Mouse (Mus musculus): ENCODE data around the gene Csmd2. TPM values are rescaled to one million over a fixed set of nuclear protein-coding genes. Genes with fewer than 3 reads are reported as not detected.

The Csmd2 gene
- polyA plus RNA-seq (2015; fragmentation: Nextera tagmentation; extraction: Ambion mirVana), result 4.5 and 5.1 TPM in 2 replicates

DNA sequence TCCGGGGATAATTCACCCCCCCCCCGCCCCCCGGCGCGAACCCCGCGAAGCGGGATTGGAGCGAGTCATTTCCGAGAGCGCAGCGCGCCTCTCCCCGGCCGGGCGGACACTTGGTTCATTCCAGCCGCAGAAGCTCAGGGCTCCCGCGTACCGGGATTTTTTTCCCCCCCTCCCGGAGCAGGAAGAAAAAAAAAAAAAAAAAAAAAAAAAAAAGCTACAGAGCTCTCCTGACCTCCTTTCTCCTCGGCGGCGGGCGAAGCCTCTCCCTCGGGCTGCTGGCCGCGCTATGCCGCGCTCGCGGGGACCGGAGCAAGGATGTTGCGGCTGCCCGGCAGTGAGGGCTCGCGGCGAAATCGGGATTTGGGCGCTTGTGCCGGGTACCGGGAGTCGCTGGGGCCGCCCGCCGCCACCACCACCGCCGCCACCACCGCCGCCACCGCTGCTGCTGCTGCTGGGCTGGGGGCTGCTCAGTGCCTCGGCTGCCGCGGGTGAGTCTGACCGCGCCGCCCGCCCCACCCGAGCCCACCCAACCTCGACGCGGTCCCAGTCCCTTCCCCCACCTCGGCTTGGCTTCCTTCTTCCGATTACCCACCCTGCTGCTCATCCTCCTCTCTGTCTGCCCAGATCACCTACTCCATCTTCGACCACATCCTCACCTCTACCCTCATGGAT lies at the start of gene Csmd2:
Gene Csmd2, plus strand, starts transcription at position 74 of the 672 bp plus-strand sequence.
- peak within 1 kb of the TSS; percentile 67 for H3K4me3 ChIP-seq
- peak within 1 kb of the TSS; percentile 82 for H3K9ac ChIP-seq
- H3K9me3 ChIP-seq (replicated peaks), result no peaks in the 10 kb centered on the region
- no peaks in the 10 kb centered on the region for H3K36me3 ChIP-seq (ENCODE audit: poor library complexity, severe bottlenecking)
- peaks cover 46% of the 10 kb centered on the region for H3K4me1 ChIP-seq
- H3K27ac ChIP-seq, result peak within 1 kb of the TSS; percentile 76
- 0% methylated on average over 36 of the region's 65 CpGs for WGBS
- H3K4me2 ChIP-seq, result peak within 1 kb of the TSS; percentile 82
- peak; percentile 17; the same call in 1 of the 2 replicates for ATAC-seq
- H3K27me3 ChIP-seq, result peaks cover 57% of the 10 kb centered on the region

DNA sequence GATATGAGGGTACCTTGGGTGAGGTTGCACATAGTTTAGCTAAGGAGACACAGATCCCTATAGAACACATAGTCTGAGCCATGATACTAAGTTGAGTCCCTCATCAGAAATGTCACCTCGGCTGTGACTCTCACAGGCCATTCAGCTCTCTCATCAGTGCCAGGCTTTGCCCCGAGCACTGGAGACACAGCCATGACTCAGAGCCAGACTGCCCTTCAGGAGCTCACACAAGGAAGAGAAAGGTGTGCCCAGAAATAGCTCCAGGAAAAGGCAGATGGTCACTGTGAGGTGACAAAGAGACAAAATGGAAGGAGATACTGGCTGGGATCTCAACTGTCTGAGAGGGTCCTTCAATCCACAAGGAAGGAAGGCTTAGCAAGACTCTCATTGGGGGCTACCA lies 40.0 kb upstream of the Csmd2 start:
- 85% methylated on average over 2 of the region's 2 CpGs for WGBS
- H3K4me2 ChIP-seq, result no peak overlapping the region
- H3K4me3 ChIP-seq, result no peak overlapping the region
- no peaks in the 10 kb centered on the region for H3K36me3 ChIP-seq (ENCODE audit: poor library complexity, severe bottlenecking)
- H3K4me1 ChIP-seq, result no peaks in the 10 kb centered on the region
- H3K9ac ChIP-seq, result no peak overlapping the region
- ATAC-seq, result no peak
- no peaks in the 10 kb centered on the region for H3K27me3 ChIP-seq
- no peaks in the 10 kb centered on the region for H3K9me3 ChIP-seq (replicated peaks)
- no peak overlapping the region for H3K27ac ChIP-seq

DNA sequence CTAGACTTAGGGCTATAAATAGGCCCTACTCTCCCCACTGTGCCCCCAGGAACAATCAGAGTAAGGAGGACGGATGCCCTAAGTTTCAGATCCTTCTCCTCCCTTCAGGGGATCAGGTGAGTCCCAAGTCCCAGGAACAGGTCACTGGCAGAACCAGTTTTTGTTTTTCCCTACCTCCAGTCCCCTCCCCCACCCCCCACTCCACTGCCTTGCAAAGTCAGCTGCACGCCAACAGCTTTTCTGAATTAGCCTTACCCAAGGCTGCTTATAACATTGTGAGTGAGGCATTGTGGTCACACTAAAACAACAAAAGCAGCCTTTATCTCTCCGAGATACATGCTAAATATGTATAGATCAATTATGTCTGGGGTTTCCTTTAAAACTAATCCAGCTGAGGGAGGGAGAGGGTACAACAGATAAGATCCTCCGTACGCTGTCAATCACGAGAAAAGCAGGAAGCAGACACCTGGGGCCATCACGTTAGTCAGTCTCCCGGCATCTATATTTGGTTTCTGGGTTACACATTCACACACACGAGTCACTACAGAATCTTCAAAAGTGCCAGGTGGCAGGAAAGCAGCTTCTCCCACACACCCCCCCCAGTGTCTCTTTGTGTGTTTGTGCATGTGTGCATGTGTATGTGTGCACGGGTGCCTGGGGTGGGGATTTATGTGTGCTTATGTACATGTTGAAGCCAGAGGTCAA lies 34.5 kb upstream of the Csmd2 start:
- Histone ChIP-seq H3K27ac (no peak overlapping the region), H3K4me2 (no peak overlapping the region), H3K9ac (no peak overlapping the region), H3K4me3 (no peak overlapping the region), H3K4me1 (no peaks in the 10 kb centered on the region), H3K9me3 (replicated peaks) (no peaks in the 10 kb centered on the region), H3K27me3 (no peaks in the 10 kb centered on the region), H3K36me3 (ENCODE audit: poor library complexity, severe bottlenecking) (no peaks in the 10 kb centered on the region)
- ATAC-seq, result no peak
- WGBS, result 51% methylated on average over 10 of the region's 10 CpGs

DNA sequence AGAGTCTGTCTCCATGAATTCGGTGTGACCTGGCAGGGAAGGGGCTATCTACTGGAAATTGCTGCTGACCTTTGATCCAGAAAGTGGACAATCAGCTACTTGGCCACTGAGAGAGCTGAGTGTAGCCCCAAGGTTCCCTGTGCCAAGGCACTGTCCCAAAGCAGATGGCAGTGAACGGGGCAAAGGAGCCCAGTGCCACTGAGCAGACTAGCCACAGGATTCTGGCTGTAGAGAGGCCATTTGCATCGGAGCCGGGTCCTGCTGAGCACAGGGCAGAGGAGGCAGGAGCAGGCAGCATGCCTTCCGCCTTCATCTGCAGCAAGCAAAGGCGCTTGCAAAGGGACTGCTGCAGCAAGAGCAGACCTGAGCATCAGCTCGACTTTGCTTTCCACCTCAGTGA lies 18.6 kb upstream of the Csmd2 start:
- H3K4me3 ChIP-seq, result no peak overlapping the region
- no peak overlapping the region for H3K9ac ChIP-seq
- H3K4me1 ChIP-seq, result peaks cover 14% of the 10 kb centered on the region
- H3K27ac ChIP-seq, result no peak overlapping the region
- peaks cover 41% of the 10 kb centered on the region for H3K27me3 ChIP-seq
- ATAC-seq, result no peak
- H3K36me3 ChIP-seq (ENCODE audit: poor library complexity, severe bottlenecking), result no peaks in the 10 kb centered on the region
- no peak overlapping the region for H3K4me2 ChIP-seq
- no peaks in the 10 kb centered on the region for H3K9me3 ChIP-seq (replicated peaks)
- 13% methylated on average over 7 of the region's 7 CpGs for WGBS

DNA sequence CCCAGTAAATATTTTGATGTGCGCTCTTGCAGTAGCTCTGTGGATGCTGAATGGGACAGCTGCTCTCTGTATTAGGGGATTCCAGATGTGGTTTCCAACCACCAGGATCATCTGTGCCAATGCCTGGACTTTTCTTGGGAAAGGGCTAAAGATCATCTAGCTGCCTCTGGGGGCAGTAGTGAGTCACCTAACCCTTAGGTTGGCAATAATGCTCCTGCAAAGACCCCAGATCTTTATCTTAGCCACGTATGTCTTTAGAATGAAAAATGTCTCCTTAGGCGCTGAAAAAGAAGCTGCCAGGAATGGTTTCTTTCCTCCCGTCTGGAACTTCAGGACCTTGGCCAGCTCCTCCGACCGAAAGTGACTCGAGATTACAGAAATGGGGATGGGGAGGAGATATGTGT lies 17.6 kb upstream of the Csmd2 start:
- H3K27ac ChIP-seq, result no peak overlapping the region
- peaks cover 41% of the 10 kb centered on the region for H3K27me3 ChIP-seq
- WGBS, result 9% methylated on average over 7 of the region's 7 CpGs
- no peak overlapping the region for H3K4me2 ChIP-seq
- no peak overlapping the region for H3K9ac ChIP-seq
- H3K9me3 ChIP-seq (replicated peaks), result no peaks in the 10 kb centered on the region
- peaks cover 14% of the 10 kb centered on the region for H3K4me1 ChIP-seq
- H3K4me3 ChIP-seq, result no peak overlapping the region
- no peak for ATAC-seq
- no peaks in the 10 kb centered on the region for H3K36me3 ChIP-seq (ENCODE audit: poor library complexity, severe bottlenecking)

DNA sequence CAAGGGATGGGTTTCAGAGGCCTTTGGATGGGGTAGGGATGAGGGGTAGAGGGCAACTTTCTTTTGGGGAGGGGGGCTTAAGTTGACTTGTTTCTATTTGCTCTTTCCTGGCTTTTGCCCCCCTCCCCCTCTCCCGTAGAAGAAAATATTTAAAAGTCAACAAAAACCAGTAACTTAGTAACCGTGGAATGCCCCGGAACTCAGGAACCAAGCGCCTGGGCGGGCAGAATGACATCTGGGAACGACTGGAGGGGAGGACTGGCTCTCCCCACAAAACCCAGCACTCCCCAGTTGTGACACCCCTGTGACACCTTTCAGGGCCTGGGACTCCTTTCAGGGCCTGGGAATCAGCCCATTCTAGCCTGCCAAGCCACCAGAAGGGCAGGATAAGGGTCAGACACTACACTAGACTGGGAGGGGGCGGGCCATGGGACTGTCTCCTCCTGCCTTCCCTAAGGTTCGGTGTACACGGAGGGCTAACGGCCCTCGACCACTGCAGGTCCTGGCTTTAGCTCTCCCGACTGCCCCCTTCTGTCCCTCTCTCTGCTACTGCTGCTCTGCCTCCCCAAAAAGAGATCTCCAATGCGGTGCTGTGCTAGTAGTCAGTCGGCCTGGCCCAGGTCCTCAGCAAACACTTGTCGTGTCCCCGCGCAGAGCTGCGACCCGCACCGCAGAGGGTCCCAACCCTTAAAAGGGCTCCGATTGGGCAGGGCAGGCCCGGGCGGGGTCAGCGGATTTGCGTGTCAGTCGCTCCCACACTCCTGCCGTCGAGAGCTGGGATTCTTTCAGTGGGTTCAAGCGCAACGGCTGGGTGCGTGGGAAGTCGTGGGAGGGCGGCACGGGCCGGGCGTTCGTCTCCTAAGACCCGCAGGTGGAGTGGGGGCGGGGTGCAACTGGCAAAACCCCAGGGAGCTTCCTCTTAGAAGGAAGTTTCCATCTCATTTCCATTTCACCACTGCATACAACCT lies 16.5 kb upstream of the Csmd2 start, which contains the start of gene CK137956:
Gene CK137956, minus strand, starts transcription at position 51 of the 968 bp plus-strand sequence.
- Histone ChIP-seq H3K36me3 (ENCODE audit: poor library complexity, severe bottlenecking) (no peaks in the 10 kb centered on the region), H3K9ac (no peak within 1 kb of the TSS), H3K4me1 (peaks cover 14% of the 10 kb centered on the region), H3K27me3 (peaks cover 41% of the 10 kb centered on the region), H3K27ac (no peak within 1 kb of the TSS), H3K4me2 (peak within 1 kb of the TSS; percentile 33), H3K9me3 (replicated peaks) (no peaks in the 10 kb centered on the region), H3K4me3 (no peak within 1 kb of the TSS)
- WGBS, result 4% methylated on average over 39 of the region's 39 CpGs
- ATAC-seq, result no peak

DNA sequence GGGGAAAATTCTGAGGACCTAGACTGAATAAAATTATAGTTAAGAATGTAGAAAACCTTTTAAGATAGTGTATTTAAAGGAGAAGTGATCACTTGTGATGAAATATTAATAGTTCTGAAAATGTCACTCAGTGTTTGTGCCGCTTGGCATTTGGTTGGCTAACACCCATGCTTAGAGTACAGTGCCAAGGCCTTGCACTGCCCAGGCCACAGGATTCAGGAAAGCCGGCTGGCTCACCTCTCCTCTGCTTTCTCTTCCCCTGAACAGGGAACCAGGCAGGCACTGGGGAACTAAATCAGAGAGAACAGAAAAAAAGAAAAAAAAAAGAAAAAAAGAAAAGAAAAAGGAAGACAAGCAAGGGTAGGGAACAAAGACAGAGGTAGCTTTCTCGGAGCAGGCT lies 14.7 kb upstream of the Csmd2 start:
- no peaks in the 10 kb centered on the region for H3K36me3 ChIP-seq (ENCODE audit: poor library complexity, severe bottlenecking)
- H3K4me2 ChIP-seq, result no peak overlapping the region
- peaks cover 14% of the 10 kb centered on the region for H3K4me1 ChIP-seq
- no peak overlapping the region for H3K27ac ChIP-seq
- no peak overlapping the region for H3K9ac ChIP-seq
- no peak overlapping the region for H3K4me3 ChIP-seq
- no peak for ATAC-seq
- no peaks in the 10 kb centered on the region for H3K9me3 ChIP-seq (replicated peaks)
- H3K27me3 ChIP-seq, result peaks cover 41% of the 10 kb centered on the region
- 84% methylated on average over 3 of the region's 3 CpGs for WGBS

DNA sequence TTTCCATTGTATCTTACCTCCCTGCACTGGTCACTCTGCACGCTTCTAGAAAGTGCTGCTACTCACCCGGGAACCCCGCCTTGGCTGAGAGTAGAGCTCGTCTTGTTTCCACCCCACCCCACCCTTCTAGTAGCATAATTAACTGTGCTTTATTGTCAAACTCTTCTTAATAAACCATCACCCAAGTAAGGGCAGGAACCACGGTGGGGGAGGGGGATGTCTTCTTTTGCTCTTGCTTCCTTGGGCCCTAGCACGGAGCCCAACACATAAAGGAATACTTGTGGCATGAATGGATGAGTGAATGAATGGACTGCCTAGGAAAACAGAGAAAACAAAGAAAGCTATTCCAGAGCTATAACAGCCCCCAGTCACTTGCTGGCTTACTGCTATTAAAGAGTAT lies 6.5 kb upstream of the Csmd2 start:
- Histone ChIP-seq H3K9ac (no peak overlapping the region), H3K9me3 (replicated peaks) (no peaks in the 10 kb centered on the region), H3K4me3 (no peak overlapping the region), H3K4me2 (no peak overlapping the region), H3K36me3 (ENCODE audit: poor library complexity, severe bottlenecking) (no peaks in the 10 kb centered on the region), H3K27me3 (peaks cover 30% of the 10 kb centered on the region), H3K27ac (no peak overlapping the region), H3K4me1 (peaks cover 16% of the 10 kb centered on the region)
- WGBS, result 16% methylated on average over 6 of the region's 6 CpGs
- ATAC-seq, result no peak

DNA sequence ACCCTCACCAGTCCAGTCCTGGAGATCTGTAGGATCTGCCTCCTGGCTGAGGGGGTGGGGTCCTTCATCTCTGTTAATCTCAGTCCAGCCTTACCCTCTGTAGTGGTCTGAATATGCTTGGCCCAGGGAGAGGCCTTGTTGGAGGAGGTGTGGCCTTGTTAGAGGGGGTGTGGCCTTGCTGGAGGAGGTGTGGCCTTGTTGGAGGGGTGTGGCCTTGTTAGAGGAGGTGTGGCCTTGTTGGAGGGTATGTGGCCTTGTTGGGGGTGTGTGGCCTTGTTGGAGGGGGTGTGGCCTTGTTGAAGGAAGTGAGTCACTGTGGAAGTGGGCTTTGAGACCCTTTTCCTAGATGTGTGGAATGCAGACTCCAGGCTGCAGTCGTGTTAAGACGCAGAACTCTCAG lies 3.2 kb upstream of the Csmd2 start:
- ATAC-seq, result no peak
- Histone ChIP-seq H3K9ac (no peak overlapping the region), H3K27ac (no peak overlapping the region), H3K4me3 (no peak overlapping the region), H3K36me3 (ENCODE audit: poor library complexity, severe bottlenecking) (no peaks in the 10 kb centered on the region), H3K9me3 (replicated peaks) (no peaks in the 10 kb centered on the region), H3K4me1 (peaks cover 45% of the 10 kb centered on the region), H3K4me2 (no peak overlapping the region), H3K27me3 (peaks cover 50% of the 10 kb centered on the region)
- WGBS, result 90% methylated on average over 2 of the region's 2 CpGs

DNA sequence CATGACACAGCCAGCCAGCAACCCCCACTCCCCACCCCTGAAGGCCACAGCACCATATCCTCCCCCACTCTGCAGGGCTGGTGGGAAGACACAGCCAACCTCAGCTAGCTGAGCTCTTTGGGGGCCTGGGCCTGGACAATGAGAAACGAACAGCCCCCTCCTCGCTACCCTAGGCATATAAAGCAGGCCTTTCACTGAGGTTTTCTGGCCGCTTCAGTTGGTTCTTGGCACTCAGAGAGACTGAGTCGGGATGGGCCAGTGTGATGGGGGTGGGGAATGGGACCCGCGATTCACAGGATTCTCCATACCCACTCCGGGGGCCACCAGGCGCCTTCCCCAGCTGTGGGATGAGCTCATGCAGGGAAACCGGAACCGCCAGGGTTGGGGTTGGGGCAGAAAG lies 1.8 kb upstream of the Csmd2 start:
- Histone ChIP-seq H3K9me3 (replicated peaks) (no peaks in the 10 kb centered on the region), H3K9ac (0 out of 2 replicates have a peak overlapping the region, but pooled peaks have one; percentile 30), H3K4me2 (peak overlapping the region; percentile 82), H3K27me3 (peaks cover 62% of the 10 kb centered on the region), H3K36me3 (ENCODE audit: poor library complexity, severe bottlenecking) (no peaks in the 10 kb centered on the region), H3K4me1 (peaks cover 53% of the 10 kb centered on the region), H3K4me3 (peak overlapping the region; percentile 67; the same call in 1 of the 2 replicates), H3K27ac (peak overlapping the region; percentile 76)
- peak; percentile 74 for ATAC-seq
- WGBS, result 6% methylated on average over 10 of the region's 10 CpGs

DNA sequence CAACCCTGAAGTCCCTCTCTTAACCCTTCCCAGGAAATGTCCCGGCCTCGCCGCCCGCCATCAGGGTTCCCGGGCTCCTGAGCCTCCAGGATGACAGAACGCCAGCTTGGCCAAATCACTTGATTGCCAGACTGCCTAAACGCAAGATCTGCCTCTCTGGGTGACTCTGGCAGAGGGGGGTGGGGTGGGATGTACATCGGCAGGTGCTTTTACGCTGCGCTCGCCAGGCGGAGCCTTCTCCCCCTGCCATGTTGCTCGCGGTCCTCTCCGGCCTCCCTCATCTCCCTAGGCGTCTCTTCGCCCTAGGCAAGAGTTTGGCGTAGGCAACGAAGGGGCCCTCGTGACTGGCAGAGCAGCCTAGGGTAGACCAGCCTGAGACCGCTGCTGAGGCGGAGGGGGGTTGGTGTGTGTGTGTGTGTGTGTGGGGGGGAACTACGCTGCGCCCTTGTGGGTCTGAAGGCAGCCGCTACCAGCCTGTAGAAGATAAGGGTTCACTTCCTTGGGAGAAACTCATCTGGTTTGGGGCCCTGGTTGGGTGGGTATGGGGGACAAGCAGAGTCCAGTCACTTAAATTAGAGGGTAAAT lies 1.1 kb upstream of the Csmd2 start:
- peak overlapping the region; percentile 45 for H3K9ac ChIP-seq
- WGBS, result 3% methylated on average over 25 of the region's 25 CpGs
- H3K36me3 ChIP-seq (ENCODE audit: poor library complexity, severe bottlenecking), result no peaks in the 10 kb centered on the region
- H3K4me2 ChIP-seq, result peak overlapping the region; percentile 82
- ATAC-seq, result peak; percentile 34
- peaks cover 47% of the 10 kb centered on the region for H3K4me1 ChIP-seq
- peak overlapping the region; percentile 67 for H3K4me3 ChIP-seq
- H3K9me3 ChIP-seq (replicated peaks), result no peaks in the 10 kb centered on the region
- H3K27me3 ChIP-seq, result peaks cover 63% of the 10 kb centered on the region
- peak overlapping the region; percentile 76 for H3K27ac ChIP-seq

Measured in forebrain, embryonic 13.5 days (tissue).